Mouse (Mus musculus) adipocyte (in vitro differentiated cells): ENCODE measurements around the gene Cdon.

Experiments
- DNase-seq: peaks from one replicate; pipeline ENCODE4 v3.0.0-alpha.2; 2016; ENCODE audit warnings: low spot score

The Cdon gene

DNA sequence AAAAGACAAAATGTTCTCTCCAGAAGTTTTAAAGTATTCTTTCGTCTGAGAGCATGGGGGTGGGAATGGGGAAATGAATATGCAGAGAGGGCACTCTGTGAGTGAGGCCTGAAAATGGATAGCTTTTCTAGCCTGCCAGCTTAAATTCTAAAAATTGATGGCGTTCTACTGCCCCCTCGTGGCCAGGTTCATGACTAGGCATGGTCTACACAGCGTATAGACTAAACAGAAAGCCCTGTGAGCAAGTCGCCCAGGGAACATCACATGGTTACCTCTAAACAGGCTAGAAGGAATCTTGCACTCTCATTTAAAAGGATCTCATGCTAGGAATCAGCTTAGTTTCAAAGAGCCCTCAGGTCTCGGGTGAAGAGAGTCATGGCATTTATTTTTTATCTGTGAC lies 120.6 kb downstream of the Cdon start:
- DNase-seq, result peak; percentile 86

DNA sequence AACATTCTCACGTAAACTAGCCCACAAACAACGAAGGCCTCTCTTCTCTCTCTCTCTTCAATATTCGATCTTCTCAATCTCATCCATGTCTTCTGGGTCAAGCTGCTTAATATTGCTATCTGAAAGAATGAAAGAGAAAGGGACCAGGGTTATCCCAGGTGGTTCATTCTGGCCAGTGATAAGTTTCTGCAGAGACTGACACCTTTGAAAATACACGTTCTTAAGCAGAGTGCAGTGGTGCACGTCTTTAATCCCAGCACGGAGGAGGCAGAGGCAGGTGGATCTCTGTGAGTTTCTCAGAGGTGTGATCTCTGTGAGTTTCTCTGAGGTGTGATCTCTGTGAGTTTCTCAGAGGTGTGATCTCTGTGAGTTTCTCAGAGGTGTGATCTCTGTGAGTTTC lies 121.0 kb downstream of the Cdon start:
- no peak for DNase-seq

- DNase-seq, result no peak
Observed at GRCm38 (mm10) chr9:35543099-35543860, 122.4 kb downstream of the Cdon start.

GRCm38 (mm10) chr9:35544666-35545065 lies 123.7 kb downstream of the Cdon start:
- DNase-seq, result peak; percentile 62

DNA sequence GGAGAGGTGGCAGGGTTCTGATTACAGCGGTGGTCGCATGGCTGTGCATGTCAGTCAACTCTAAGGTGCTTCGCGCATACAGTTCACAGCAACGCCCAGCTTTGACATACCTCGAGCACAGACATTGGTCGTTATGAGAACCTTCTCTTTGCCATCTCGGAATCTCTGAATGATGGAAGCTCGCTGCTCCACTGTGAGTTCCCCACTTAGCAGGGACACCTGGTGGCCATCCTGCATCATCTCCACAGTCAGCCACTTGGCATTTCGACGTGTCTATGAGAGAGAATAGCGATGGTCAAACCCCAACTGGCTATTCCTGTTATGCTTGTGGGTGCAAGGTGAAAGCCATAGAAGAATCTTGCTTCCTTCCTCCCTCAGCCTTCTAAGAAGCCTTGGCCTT lies 124.8 kb downstream of the Cdon start:
- no peak for DNase-seq

DNA sequence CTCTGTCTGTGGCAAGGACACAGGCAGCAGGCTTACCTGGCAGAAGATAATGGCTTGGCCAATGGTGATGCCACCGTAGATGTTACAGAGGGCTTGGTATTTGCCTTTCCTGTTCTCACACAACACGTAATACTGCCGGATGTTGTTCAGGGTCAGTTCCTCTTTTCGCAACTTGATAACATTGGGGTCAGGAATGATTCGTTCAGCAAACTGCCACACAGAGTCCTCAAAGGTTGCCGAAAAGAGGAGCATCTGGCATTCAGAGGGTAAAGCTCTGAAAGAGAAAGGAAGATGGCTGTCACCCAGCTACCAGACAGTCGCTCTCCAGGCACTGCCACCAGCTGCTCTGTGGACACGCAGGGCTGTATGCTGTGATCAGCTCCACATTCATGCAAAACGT lies 125.8 kb downstream of the Cdon start:
- no peak for DNase-seq

DNA sequence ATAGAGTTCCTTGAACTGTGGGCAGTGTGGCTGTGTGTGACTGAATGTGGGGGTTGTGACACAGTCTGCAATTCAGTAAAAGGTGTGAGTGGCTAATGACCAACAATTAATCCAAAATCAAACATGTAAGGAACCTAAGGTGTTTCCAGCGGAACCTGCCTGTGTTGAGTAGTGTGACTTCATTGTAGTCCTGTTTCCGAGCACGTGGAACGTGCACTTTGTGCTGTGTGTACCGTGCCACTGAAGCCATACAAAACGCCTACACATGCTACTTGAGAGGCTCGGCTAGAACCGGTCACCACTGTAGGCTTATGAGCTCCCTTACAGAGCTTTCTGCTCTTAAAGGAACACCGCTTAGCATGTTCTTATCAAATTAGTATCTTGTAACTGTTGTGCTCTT lies 127.5 kb downstream of the Cdon start:
- DNase-seq, result no peak

DNA sequence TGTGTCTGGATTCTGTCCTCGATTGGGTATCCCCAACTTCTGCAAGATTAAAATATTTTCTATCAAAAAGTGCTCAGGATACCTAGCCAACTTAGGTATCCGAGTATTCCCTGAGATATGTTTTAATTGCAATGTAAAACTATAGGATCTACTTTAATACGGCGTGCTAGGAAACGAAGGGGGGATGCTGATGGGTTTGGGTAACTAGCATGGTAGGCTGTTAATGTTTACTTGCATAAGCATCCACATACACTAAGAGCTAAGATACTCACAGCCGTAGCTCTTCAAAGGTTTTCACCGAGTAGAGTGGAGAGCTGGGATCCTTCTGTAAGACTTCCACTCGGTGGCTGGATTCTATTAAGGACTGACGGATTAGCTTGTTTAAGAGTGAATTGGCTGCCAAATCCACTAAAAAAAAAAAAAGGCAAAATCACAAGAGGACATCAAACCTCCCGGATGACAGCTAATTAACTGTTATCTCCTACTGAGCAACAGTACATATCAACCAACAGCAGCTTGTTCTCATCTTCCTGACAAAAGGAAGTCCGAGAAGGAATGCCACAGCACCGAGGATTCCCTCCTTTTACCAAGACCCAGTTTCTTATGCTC lies 135.7 kb downstream of the Cdon start:
- DNase-seq, result no peak
